17 mouse cellular contexts compared by ENCODE assay signal in the genomic region with DNA sequence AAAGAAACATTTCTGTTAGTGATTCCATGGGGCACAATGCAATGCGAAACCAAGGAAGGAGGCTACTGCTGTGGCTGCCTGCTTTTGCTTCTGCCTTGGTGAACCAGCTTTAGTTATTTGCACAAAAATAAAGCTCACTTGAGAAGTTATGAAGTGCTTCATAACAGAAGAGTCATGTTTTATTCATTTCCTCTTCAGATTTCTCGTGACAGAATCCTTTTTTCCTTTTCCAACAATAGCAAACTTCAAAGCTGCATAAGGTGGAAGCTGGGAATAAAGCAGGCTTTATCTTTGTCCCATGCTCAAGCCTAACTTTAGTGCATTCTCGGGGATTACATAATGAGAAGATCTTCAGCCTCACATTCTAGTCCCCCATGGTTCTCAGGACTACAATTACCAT.
"Had no signal": no experiment of that assay in that cellular context is flagged by ENCODE, and none has a peak within 500 bp of the region (broad histone marks: within the 10 kb centered on the region; RNA-seq: fewer than 3 reads in every experiment).

No protein-coding gene starts in this region.

- H3K4me1 ChIP-seq: intestine, embryonic 15.5 days; limb, embryonic 15.5 days; liver, embryonic 13.5 days; lung, embryonic 15.5 days; megakaryocyte, embryonic 14.5 days; neural tube, embryonic 15.5 days had no signal

- ATAC-seq: intestine, embryonic 15.5 days; liver, postnatal 0 days had no signal

- H3K4me2 ChIP-seq: intestine, embryonic 15.5 days; limb, embryonic 15.5 days; liver, embryonic 13.5 days; lung, embryonic 15.5 days; neural tube, embryonic 15.5 days had no signal

- H3K4me3 ChIP-seq: intestine, embryonic 15.5 days; limb, embryonic 15.5 days; liver, embryonic 13.5 days; lung, embryonic 15.5 days; megakaryocyte, embryonic 14.5 days; myocyte; neural tube, embryonic 15.5 days had no signal

- H3K27me3 ChIP-seq: intestine, embryonic 15.5 days; limb, embryonic 15.5 days; liver, embryonic 13.5 days; lung, embryonic 15.5 days; megakaryocyte, embryonic 14.5 days; neural tube, embryonic 15.5 days had no signal

- DNase-seq: kidney, adult 18-20 months; kidney, postnatal 10 days; kidney, postnatal 4 days; liver, embryonic 13.5 days; liver, postnatal 0 days; lung, postnatal 14 days; right cerebral cortex, postnatal 4 days; spleen, adult 18-20 months; thymus, adult 2 months; thymus, postnatal 36 days had no signal

- H3K9me3 ChIP-seq: intestine, embryonic 15.5 days; limb, embryonic 15.5 days; liver, embryonic 13.5 days; lung, embryonic 15.5 days; neural tube, embryonic 15.5 days had no signal

- H3K36me3 ChIP-seq: intestine, embryonic 15.5 days; limb, embryonic 15.5 days; liver, embryonic 13.5 days; lung, embryonic 15.5 days; neural tube, embryonic 15.5 days had no signal

- H3K27ac ChIP-seq: intestine, embryonic 15.5 days; limb, embryonic 15.5 days; liver, embryonic 13.5 days; lung, embryonic 15.5 days; macrophage; neural tube, embryonic 15.5 days had no signal

- H3K9ac ChIP-seq: intestine, embryonic 15.5 days; limb, embryonic 15.5 days; liver, embryonic 13.5 days; liver, postnatal 0 days; lung, embryonic 15.5 days; neural tube, embryonic 15.5 days had no signal
